Mouse (Mus musculus) neural tube, embryonic 11.5 days (tissue): Measurements from ENCODE around the gene Gm7579. TPM values are rescaled to one million over a fixed set of nuclear protein-coding genes. Genes with fewer than 3 reads are reported as not detected.
"Not testable (repeated sequence)": the region's sequence is repeated elsewhere in the genome, so short reads cannot be mapped to it uniquely, and the experiment has no call there.

Experiments used
- ATAC-seq: fragments of 200-750 bp; cut with Nextera tagmentation; 2 replicates; pipeline ENCODE4 v1.8.0; 2017; ENCODE audit warnings: moderate number of reproducible peaks, mild to moderate bottlenecking, moderate TSS enrichment, moderate library complexity; ENCODE audit not compliant: insufficient read depth, low FRiP score, low TSS enrichment
- DNase-seq: peaks from one replicate; pipeline ENCODE4 v3.0.0-alpha.2; 2015; ENCODE audit warnings: low spot score
- H3K27ac ChIP-seq: fragments of 300-500 bp; sonication (generic); 2 replicates; pipeline ENCODE4 v1.5.1; 2014; ENCODE audit warnings: low read depth, mild to moderate bottlenecking, low read length
- H3K27me3 ChIP-seq: fragments of 300-500 bp; sonication (generic); 2 replicates; pipeline ENCODE4 v1.6.1; 2014; ENCODE audit warnings: mild to moderate bottlenecking, low read length, mixed read lengths; ENCODE audit not compliant: control insufficient read depth, insufficient read depth
- H3K36me3 ChIP-seq: fragments of 300-500 bp; sonication (generic); 2 replicates; pipeline ENCODE4 v1.6.1; 2014; ENCODE audit warnings: mild to moderate bottlenecking, low read length, moderate library complexity, mixed read lengths; ENCODE audit not compliant: control insufficient read depth, insufficient read depth
- H3K4me1 ChIP-seq: fragments of 300-500 bp; sonication (generic); 2 replicates; pipeline ENCODE4 v1.6.1; 2014; ENCODE audit warnings: low read length, mixed read lengths; ENCODE audit not compliant: control insufficient read depth, insufficient read depth
- H3K4me2 ChIP-seq: fragments of 300-500 bp; sonication (generic); 2 replicates; pipeline ENCODE4 v1.6.1; 2014; ENCODE audit warnings: low read depth, mild to moderate bottlenecking, moderate library complexity
- H3K4me3 ChIP-seq: fragments of 300-500 bp; sonication (generic); 2 replicates; pipeline ENCODE4 v1.5.1; 2014; ENCODE audit warnings: low read depth, low read length
- H3K9ac ChIP-seq: fragments of 300-500 bp; sonication (generic); 2 replicates; pipeline ENCODE4 v1.6.1; 2014; ENCODE audit warnings: mild to moderate bottlenecking, low read length
- H3K9me3 ChIP-seq: fragments of 300-500 bp; sonication (generic); 2 replicates; pipeline ENCODE4 v1.6.1; 2016; ENCODE audit warnings: low read length; ENCODE audit not compliant: control insufficient read depth
- WGBS: fragments of 180-500 bp; shearing (Covaris S2); extraction: QIAGEN DNeasy Blood & Tissue Kit; methylation state at CpG from one replicate; pipeline ENCODE4 v1.1.7; 2014; 5-methylcytosine and 5-hydroxymethylcytosine counted together
- polyA plus RNA-seq: library from polyadenylated mRNA; unstranded; fragments of >200 nt; fragmentation: Nextera tagmentation; extraction: Ambion mirVana; gene quantifications from 2 replicates; pipeline ENCODE4 v1.2.1, GENCODE M21; 2014

Gm7579 gene
- polyA plus RNA-seq, 1 experiment from 2014 or later, result not detected

- no peaks in the 10 kb centered on the region for H3K4me1 ChIP-seq
- peak; percentile 40 for DNase-seq
- H3K4me2 ChIP-seq, result no peak overlapping the region
- no peak overlapping the region for H3K4me3 ChIP-seq
- H3K27ac ChIP-seq, result no peak overlapping the region
- no peaks in the 10 kb centered on the region for H3K27me3 ChIP-seq
- ATAC-seq, result no peak
- WGBS, result 0% methylated on average over 2 of the region's 2 CpGs
- H3K9me3 ChIP-seq, result no peaks in the 10 kb centered on the region
- H3K9ac ChIP-seq, result no peak overlapping the region
- H3K36me3 ChIP-seq, result no peaks in the 10 kb centered on the region
These were observed 43.9 kb downstream of the Gm7579 start for GRCm38 (mm10) chr7:142255517-142255916.

DNA sequence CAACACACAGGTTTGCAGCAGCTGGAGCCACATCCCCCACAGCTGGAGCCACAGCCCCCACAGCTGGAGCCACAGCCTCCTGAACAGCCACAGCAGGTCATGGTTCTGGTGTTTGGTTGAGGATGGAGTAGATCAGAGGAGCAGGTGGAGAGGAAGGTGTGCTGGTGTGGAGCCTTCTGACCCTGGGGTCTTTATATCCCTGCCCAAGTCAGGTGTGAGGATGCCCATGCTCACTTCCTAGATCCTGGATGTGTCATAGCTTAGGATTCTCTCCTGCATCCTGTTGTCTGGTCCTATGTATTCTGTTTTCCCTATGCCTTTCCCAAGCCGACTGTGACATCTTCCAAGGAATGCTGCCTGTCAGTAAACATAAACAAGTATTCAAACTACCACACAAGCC is 46.6 kb downstream of the Gm7579 start, which contains the start of gene Gm2431:
Gene Gm2431, minus strand, starts transcription at position 101 of the 400 bp plus-strand sequence.
- not testable (repeated sequence) for H3K27ac ChIP-seq, DNase-seq, H3K9ac ChIP-seq, ATAC-seq, H3K9me3 ChIP-seq, H3K4me2 ChIP-seq, H3K36me3 ChIP-seq, H3K27me3 ChIP-seq, H3K4me1 ChIP-seq, H3K4me3 ChIP-seq
- whole genome bisulfite sequencing, result 72% methylated on average over 1 of the region's 1 CpGs

Other genes with a start within 250 kb of the Gm7579 start
- 58.0 and 64.0 TPM in 2 replicates for gene Mob2, start 150.8 kb upstream of the Gm7579 start, polyA plus RNA-seq
- 24.3 and 27.6 TPM in 2 replicates for gene Dusp8, start 116.0 kb upstream of the Gm7579 start, polyA plus RNA-seq
- gene Gm45618, start 91.1 kb upstream of the Gm7579 start, polyA plus RNA-seq, result not detected in 2 replicates
- gene Gm39115, start 75.8 kb upstream of the Gm7579 start, polyA plus RNA-seq, result not detected in 2 replicates
- gene Gm45337, start 67.3 kb upstream of the Gm7579 start, polyA plus RNA-seq, result not detected in 2 replicates
- gene Gm29735, start 54.7 kb upstream of the Gm7579 start, polyA plus RNA-seq, result not detected in 2 replicates
- not detected in 2 replicates for gene Gm4553, start 46.1 kb upstream of the Gm7579 start, polyA plus RNA-seq
- gene Krtap5-2, start 35.9 kb upstream of the Gm7579 start, polyA plus RNA-seq, result not detected in 2 replicates
- gene Gm10153, start 21.5 kb upstream of the Gm7579 start, polyA plus RNA-seq, result not detected in 2 replicates
- gene Krtap5-3, start 10.5 kb upstream of the Gm7579 start, polyA plus RNA-seq, result not detected in 2 replicates
- gene Krtap5-5, start 18.1 kb downstream of the Gm7579 start, polyA plus RNA-seq, result not detected in 2 replicates
- gene Gm40460, start 29.2 kb downstream of the Gm7579 start, polyA plus RNA-seq, result not detected in 2 replicates
- not detected in 2 replicates for gene Gm2431, start 46.5 kb downstream of the Gm7579 start, polyA plus RNA-seq
- gene Gm4559, start 62.5 kb downstream of the Gm7579 start, polyA plus RNA-seq, result not detected in 2 replicates
- not detected in 2 replicates for gene Krtap5-1, start 85.3 kb downstream of the Gm7579 start, polyA plus RNA-seq
- gene Krtap5-4, start 91.7 kb downstream of the Gm7579 start, polyA plus RNA-seq, result not detected in 2 replicates
- not detected in 2 replicates for gene Ifitm10, start 161.9 kb downstream of the Gm7579 start, polyA plus RNA-seq
- gene Gm49369, start 170.8 kb downstream of the Gm7579 start, polyA plus RNA-seq, result not detected in 2 replicates
- 176 and 189 TPM in 2 replicates for gene Ctsd, start 176.2 kb downstream of the Gm7579 start, polyA plus RNA-seq
- gene Syt8, start 223.0 kb downstream of the Gm7579 start, polyA plus RNA-seq, result not detected in 2 replicates
- gene Tnni2, start 229.9 kb downstream of the Gm7579 start, polyA plus RNA-seq, result 2.1 and 3.5 TPM in 2 replicates
- 15.1 and 21.0 TPM in 2 replicates for gene Lsp1, start 248.9 kb downstream of the Gm7579 start, polyA plus RNA-seq